Mouse (Mus musculus) heart, embryonic 14.5 days (tissue): ENCODE results near the gene Gna12. TPM values are rescaled to one million over a fixed set of nuclear protein-coding genes. Genes with fewer than 3 reads are reported as not detected.
A peak's percentile ranks its signal among the peaks of the same experiment; 100 is the strongest.

Experiments used
- ATAC-seq: fragments of 200-750 bp; cut with Nextera tagmentation; 2 replicates; pipeline ENCODE4 v1.8.0; 2017; ENCODE audit warnings: low read depth, moderate TSS enrichment; ENCODE audit not compliant: insufficient number of reproducible peaks, insufficient read depth, low FRiP score
- H3K27ac ChIP-seq, 2 experiments: fragments of 200-500 bp in 1 of 2; fragments of 300-500 bp in 1 of 2; sonication (generic) in 1 of 2; replicated peaks in 1 of 2; 2 replicates each; pipeline ENCODE4 v1.5.1; 2012 to 2014; ENCODE audit warnings: low read depth in 2 of 2, low read length in 2 of 2, control low read depth in 1 of 2, mild to moderate bottlenecking in 1 of 2, mixed read lengths in 1 of 2; ENCODE audit not compliant: control insufficient read depth in 1 of 2, insufficient read depth in 1 of 2
- H3K27me3 ChIP-seq: fragments of 300-500 bp; sonication (generic); 2 replicates; pipeline ENCODE4 v1.6.1; 2014; ENCODE audit warnings: mild to moderate bottlenecking, low read length, control low read depth; ENCODE audit not compliant: control insufficient read depth, insufficient read depth
- H3K36me3 ChIP-seq: fragments of 300-500 bp; sonication (generic); 2 replicates; pipeline ENCODE4 v1.6.1; 2014; ENCODE audit warnings: mild to moderate bottlenecking, control low read depth, low read length, mixed read lengths; ENCODE audit not compliant: control insufficient read depth, insufficient read depth
- H3K4me1 ChIP-seq, 2 experiments: fragments of 200-500 bp in 1 of 2; fragments of 300-500 bp in 1 of 2; sonication (generic) in 1 of 2; 2 replicates each; pipeline ENCODE4 v1.6.1; 2012 to 2014; ENCODE audit warnings: low read length in 2 of 2, control low read depth in 1 of 2, mixed read lengths in 1 of 2; ENCODE audit not compliant: control insufficient read depth in 2 of 2, insufficient read depth in 2 of 2
- H3K4me2 ChIP-seq: fragments of 300-500 bp; sonication (generic); 2 replicates; pipeline ENCODE4 v1.6.1; 2014; ENCODE audit warnings: mild to moderate bottlenecking, low read length
- H3K4me3 ChIP-seq, 2 experiments: fragments of 200-500 bp in 1 of 2; fragments of 300-500 bp in 1 of 2; sonication (generic) in 1 of 2; 2 replicates each; pipeline ENCODE4 v1.5.1; 2012 to 2014; ENCODE audit warnings: low read length in 2 of 2, mild to moderate bottlenecking in 2 of 2, control low read depth in 1 of 2, low read depth in 1 of 2, moderate library complexity in 1 of 2; ENCODE audit not compliant: control insufficient read depth in 1 of 2, insufficient read depth in 1 of 2
- H3K9ac ChIP-seq: fragments of 300-500 bp; sonication (generic); 2 replicates; pipeline ENCODE4 v1.6.1; 2014; ENCODE audit warnings: mild to moderate bottlenecking, low read length
- H3K9me3 ChIP-seq: fragments of 300-500 bp; sonication (generic); 2 replicates; pipeline ENCODE4 v1.6.1; 2016; ENCODE audit warnings: low read length, control low read depth; ENCODE audit not compliant: control insufficient read depth
- WGBS: fragments of 180-500 bp; shearing (Covaris S2); extraction: QIAGEN DNeasy Blood & Tissue Kit; methylation state at CpG from one replicate; pipeline ENCODE4 v1.1.7; 2014; 5-methylcytosine and 5-hydroxymethylcytosine counted together
- polyA plus RNA-seq: library from polyadenylated mRNA; unstranded; fragments of >200 nt; fragmentation: Nextera tagmentation; extraction: Ambion mirVana; gene quantifications from 2 replicates; pipeline ENCODE4 v1.2.1, GENCODE M21; 2014

Gna12 gene
- 46.4 and 53.8 TPM in 2 replicates for polyA plus RNA-seq

DNA sequence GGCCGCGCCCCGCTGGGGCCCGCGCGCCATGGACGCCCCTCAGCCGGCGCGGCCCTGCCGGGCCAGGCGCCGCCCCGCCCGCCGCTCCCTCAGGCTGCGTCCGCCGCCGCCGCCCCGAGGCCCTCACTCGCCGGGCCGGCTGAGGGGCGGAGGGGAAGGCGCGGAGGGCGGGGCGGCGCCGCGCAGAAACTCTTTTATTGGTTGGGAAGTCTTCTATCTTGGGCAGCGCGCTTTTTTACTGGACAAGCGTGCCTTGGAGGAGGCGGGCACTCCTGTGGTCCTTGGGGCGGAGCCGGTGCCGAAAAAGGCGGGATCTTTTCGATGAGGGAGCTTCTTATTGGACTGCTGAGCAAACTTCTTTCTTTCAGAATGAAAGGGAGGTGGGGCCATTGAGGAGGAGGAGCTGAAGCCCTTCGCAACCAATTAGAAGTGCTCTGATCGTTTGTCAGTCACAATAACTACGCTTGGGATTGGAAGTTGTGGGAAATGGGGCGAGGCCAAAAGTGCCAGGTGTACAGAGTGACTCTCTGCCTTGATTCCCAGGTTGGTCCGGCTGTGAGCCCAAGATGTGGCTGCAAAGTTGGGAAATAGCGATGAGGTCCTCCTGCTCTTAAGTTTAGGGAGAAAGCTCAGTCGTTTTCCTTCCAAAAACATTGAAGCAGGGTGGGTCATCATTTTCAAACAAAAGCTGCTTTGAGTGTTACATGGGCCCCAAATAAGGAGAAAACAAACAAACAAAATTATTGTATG, at the start of gene Gna12:
TSS of gene Gna12 (minus strand) at position 118 of the 750 bp plus-strand sequence.
- H3K9me3 ChIP-seq = no peaks in the 10 kb centered on the region
- H3K36me3 ChIP-seq = no peaks in the 10 kb centered on the region
- peak within 1 kb of the TSS; percentile 95 for H3K9ac ChIP-seq
- H3K4me1 ChIP-seq = peaks cover 13 to 42% of the 10 kb centered on the region in 2 experiments
- H3K4me2 ChIP-seq = peak within 1 kb of the TSS; percentile 95
- 1% methylated on average over 47 of the region's 49 CpGs for WGBS
- peak; percentile 96 for ATAC-seq
- H3K4me3 ChIP-seq = peak within 1 kb of the TSS; percentile 89 to 99
- peak within 1 kb of the TSS; percentile 62 to 85; a peak in 3 of 4 replicates for H3K27ac ChIP-seq
- H3K27me3 ChIP-seq = no peaks in the 10 kb centered on the region

- Histone ChIP-seq H3K27me3 (no peaks in the 10 kb centered on the region), H3K4me2 (no peak overlapping the region), H3K36me3 (no peaks in the 10 kb centered on the region), H3K27ac (no peak overlapping the region), H3K9ac (no peak overlapping the region), H3K9me3 (no peaks in the 10 kb centered on the region), H3K4me3 (no peak overlapping the region), H3K4me1 (peaks cover 0 to 2% of the 10 kb centered on the region in 2 experiments; a peak in 1 of 4 replicates)
- no peak for ATAC-seq
- WGBS = 60% methylated on average over 6 of the region's 6 CpGs
These were observed 48.4 kb upstream of the Gna12 start for GRCm38 (mm10) chr5:140878644-140879043.

DNA sequence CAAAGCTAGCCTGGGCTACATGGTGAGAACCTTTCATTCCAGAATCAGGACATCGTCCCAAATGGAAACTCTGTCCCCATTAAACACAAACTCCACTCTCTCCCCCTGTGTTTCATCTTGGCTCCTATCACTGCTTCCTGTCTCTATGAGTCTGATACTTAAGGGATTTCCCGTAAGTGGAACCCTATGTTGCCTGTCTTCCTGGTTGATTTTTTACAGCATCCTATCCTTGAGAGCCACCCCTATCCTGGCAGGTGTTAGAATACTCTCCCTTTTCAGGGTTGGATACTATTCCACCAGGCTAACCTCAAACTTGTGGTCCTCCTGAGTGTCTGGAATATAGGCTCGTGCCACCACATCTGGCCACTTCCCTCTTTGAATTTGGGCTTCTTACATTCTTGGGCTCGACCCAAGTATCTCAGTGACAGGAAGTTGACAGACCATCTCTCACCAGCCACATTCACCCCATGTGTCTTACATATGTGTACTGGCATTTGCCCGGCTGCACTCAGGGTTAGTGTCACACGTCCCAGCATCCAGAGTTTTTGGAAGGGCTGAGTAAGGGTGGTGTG, 43.6 kb upstream of the Gna12 start:
- no peak overlapping the region for H3K4me3 ChIP-seq
- no peaks in the 10 kb centered on the region for H3K36me3 ChIP-seq
- no peak for ATAC-seq
- H3K27me3 ChIP-seq = no peaks in the 10 kb centered on the region; the same call in 1 of the 2 replicates
- H3K27ac ChIP-seq = no peak overlapping the region
- peak overlapping the region; percentile 53 for H3K4me2 ChIP-seq
- WGBS = 65% methylated on average over 6 of the region's 6 CpGs
- no peaks in the 10 kb centered on the region for H3K9me3 ChIP-seq
- H3K9ac ChIP-seq = no peak overlapping the region
- peaks cover 9 to 14% of the 10 kb centered on the region in 2 experiments for H3K4me1 ChIP-seq

DNA sequence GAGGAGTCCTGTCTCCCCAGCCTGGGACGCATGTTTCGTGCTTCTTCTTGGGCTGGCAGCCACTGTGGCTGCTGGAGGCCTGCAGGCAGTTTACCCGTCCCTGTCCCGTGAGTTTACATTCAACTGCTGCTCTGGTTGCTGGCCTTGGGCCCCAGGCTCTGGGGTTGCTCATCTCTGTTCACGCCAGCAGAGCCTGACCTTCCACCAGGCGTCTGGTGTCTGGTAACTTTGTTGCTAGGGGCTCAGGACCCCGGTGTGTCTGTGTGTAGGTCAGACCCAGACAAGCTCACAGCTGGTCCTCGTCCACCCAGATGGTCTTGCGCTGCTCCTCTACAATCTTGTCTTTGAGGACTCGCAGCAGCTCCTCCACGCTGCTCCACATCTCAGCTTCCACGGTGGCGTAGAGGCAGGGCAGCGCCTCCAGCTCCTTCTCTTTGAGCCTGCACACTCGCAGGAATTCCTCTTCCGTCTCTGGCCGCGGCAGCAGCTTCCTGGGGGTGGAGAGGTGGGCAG, 42.9 kb upstream of the Gna12 start:
- H3K27ac ChIP-seq = no peak overlapping the region
- peak overlapping the region; percentile 8 to 14; a peak in 2 of 4 replicates for H3K4me3 ChIP-seq
- ATAC-seq = no peak
- peak overlapping the region; percentile 53 for H3K4me2 ChIP-seq
- no peaks in the 10 kb centered on the region for H3K36me3 ChIP-seq
- peaks cover 9 to 14% of the 10 kb centered on the region in 2 experiments for H3K4me1 ChIP-seq
- no peaks in the 10 kb centered on the region; the same call in 1 of the 2 replicates for H3K27me3 ChIP-seq
- no peaks in the 10 kb centered on the region for H3K9me3 ChIP-seq
- peak overlapping the region; percentile 58 for H3K9ac ChIP-seq
- WGBS = 7% methylated on average over 18 of the region's 18 CpGs

DNA sequence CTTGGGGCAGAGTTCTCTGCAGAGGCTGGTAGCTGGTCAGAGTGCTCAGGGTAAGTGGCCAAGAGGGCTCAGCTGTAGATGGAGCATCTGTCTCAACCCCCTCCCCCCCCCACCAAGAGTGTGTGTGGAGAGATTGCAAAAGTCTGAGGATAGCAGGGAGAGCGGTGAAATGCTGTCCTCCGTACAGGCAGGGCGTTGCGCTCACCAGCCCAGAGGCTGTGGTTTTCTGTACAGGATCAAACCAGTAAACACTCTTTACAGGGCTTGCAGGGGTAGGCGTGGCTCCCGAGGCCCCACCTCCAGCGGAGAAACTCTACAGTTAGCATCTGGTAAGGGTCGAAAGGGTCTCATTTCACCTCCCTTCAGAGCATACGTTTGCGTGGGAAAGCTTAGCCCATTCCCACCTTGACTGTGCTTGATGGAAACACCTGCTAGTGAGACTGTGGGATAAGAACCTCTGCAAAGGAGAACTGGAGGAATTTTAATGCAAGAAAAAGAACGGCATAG, 42.4 kb upstream of the Gna12 start:
- peak overlapping the region; percentile 53 for H3K4me2 ChIP-seq
- no peaks in the 10 kb centered on the region for H3K9me3 ChIP-seq
- H3K4me1 ChIP-seq = peaks cover 9 to 14% of the 10 kb centered on the region in 2 experiments
- no peak overlapping the region for H3K27ac ChIP-seq
- no peaks in the 10 kb centered on the region; the same call in 1 of the 2 replicates for H3K27me3 ChIP-seq
- 19% methylated on average over 11 of the region's 11 CpGs for WGBS
- H3K36me3 ChIP-seq = no peaks in the 10 kb centered on the region
- peak; percentile 23; the same call in 1 of the 2 replicates for ATAC-seq
- peak overlapping the region; percentile 58 for H3K9ac ChIP-seq
- H3K4me3 ChIP-seq = 0 out of 4 replicates have a peak overlapping the region, but pooled peaks of 1 of the 2 experiments have one; percentile 14

DNA sequence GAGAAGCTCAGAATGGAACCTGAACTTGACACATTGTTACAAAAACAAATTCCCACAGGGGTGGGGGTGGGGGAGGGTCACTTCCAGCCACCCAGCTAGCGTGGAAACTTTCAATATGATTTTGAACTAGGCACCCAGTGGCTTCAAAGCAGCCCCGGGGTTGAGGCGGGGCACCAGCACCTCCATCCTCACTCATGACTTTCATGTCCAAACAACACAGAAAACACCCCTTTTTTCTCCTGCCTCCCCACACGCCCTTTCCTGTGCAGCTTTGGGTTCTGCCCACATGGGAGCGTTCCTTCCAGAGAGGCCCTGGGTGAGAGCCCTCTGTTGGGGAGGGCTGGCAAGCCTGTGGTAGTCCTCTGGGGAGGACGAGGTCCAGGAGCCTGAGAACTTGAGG, 41.0 kb upstream of the Gna12 start:
- ATAC-seq = no peak
- Histone ChIP-seq H3K36me3 (no peaks in the 10 kb centered on the region), H3K27ac (no peak overlapping the region), H3K4me2 (no peak overlapping the region), H3K9ac (no peak overlapping the region), H3K4me1 (peaks cover 9 to 14% of the 10 kb centered on the region in 2 experiments), H3K27me3 (no peaks in the 10 kb centered on the region; the same call in 1 of the 2 replicates), H3K4me3 (no peak overlapping the region), H3K9me3 (no peaks in the 10 kb centered on the region)
- WGBS = 75% methylated on average over 6 of the region's 6 CpGs

DNA sequence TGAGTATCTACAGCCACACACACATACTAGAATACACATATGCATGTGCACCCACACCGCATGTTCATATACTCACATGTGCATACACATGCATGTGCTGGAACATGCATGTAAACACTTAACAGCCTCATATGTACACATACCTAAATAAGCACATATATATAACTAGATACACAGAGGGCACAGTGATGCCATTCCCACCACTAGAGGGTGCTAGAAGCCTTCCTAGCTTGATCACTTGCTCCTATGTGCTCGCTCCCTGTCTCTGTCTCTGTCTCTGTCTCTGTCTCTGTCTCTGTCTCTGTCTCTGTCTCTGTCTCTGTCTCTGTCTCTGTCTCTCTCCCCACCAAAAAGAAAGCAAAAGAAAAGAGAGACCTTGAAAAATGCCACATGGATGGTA, 38.8 kb upstream of the Gna12 start:
- no peak overlapping the region for H3K4me3 ChIP-seq
- no peak overlapping the region for H3K27ac ChIP-seq
- 56% methylated on average over 2 of the region's 2 CpGs for WGBS
- no peak overlapping the region for H3K4me2 ChIP-seq
- no peaks in the 10 kb centered on the region; the same call in 1 of the 2 replicates for H3K27me3 ChIP-seq
- H3K4me1 ChIP-seq = peaks cover 9 to 14% of the 10 kb centered on the region in 2 experiments
- H3K9me3 ChIP-seq = no peaks in the 10 kb centered on the region
- H3K36me3 ChIP-seq = no peaks in the 10 kb centered on the region
- ATAC-seq = no peak
- H3K9ac ChIP-seq = no peak overlapping the region
